Mouse (Mus musculus) myocyte (in vitro differentiated cells): ENCODE measurements around the gene Adi1.

Experiments used
- CEBPB ChIP-seq: IDR thresholded peaks from 2 replicates; pipeline ENCODE4 v1.6.1; 2011; ENCODE audit warnings: mild to moderate bottlenecking, moderate library complexity; ENCODE audit not compliant: poor library complexity, insufficient read depth, severe bottlenecking
- POLR2A ChIP-seq: IDR thresholded peaks from one replicate; pipeline ENCODE4 v1.6.1; 2011; ENCODE audit warnings: low read depth, mild to moderate bottlenecking, control low read depth, moderate library complexity; ENCODE audit not compliant: insufficient read length
- TCF12 ChIP-seq: IDR thresholded peaks from one replicate; pipeline ENCODE4 v1.6.1; 2011; ENCODE audit warnings: mild to moderate bottlenecking, control low read depth; ENCODE audit not compliant: poor library complexity, insufficient read depth, severe bottlenecking

DNA sequence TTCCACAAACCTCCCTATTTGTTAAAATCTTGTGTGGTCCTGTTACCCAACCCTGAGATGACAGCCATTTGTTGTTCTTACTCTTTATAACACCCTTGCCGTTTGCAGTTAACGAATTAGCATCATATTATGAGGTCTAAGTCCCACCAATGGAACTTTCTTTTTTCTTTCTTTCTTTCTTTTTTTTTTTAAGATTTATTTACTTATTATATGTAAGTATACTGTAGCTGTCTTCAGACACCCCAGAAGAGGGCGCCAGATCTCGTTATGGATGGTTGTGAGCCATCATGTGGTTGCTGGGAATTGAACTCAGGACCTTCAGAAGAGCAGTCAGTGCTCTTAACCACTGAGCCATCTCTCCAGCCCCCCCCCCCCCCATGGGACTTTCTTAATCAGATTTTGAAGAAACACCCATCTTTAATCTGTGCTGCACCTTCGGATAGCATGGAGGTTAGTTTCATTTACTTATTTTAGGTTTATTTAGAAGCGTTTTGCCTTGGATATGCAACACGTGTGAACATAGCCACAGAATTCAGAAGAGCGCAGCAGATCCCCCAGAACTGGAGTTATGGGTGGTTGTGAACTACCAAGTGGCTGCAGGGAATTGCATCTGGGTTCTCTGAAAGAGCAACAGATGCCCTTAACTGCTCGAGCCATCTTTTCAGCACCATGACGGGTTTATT is 852 bp upstream of the Adi1 start:
- TF ChIP-seq POLR2A (no peak), CEBPB (no peak), TCF12 (no peak)
